Mouse (Mus musculus) forebrain, embryonic 16.5 days (tissue): ENCODE results near the gene Atg16l2. TPM values are rescaled to one million over a fixed set of nuclear protein-coding genes. Genes with fewer than 3 reads are reported as not detected.

Experiments
- ATAC-seq: fragments of 200-750 bp; cut with Nextera tagmentation; 2 replicates; pipeline ENCODE4 v1.8.0; 2017; ENCODE audit warnings: mild to moderate bottlenecking, moderate library complexity
- H3K27ac ChIP-seq: fragments of 300-500 bp; sonication (generic); 2 replicates; pipeline ENCODE4 v1.5.1; 2014; ENCODE audit warnings: low read length, control low read depth
- H3K27me3 ChIP-seq: fragments of 300-500 bp; sonication (generic); replicated peaks from 2 replicates; pipeline ENCODE4 v1.6.1; 2014; ENCODE audit warnings: low read length; ENCODE audit not compliant: control insufficient read depth, insufficient read depth
- H3K36me3 ChIP-seq: fragments of 300-500 bp; sonication (generic); 2 replicates; pipeline ENCODE4 v1.6.1; 2014; ENCODE audit not compliant: control insufficient read depth, insufficient read depth
- H3K4me1 ChIP-seq: fragments of 300-500 bp; sonication (generic); replicated peaks from 2 replicates; pipeline ENCODE4 v1.6.1; 2014; ENCODE audit warnings: low read length; ENCODE audit not compliant: control insufficient read depth, insufficient read depth
- H3K4me2 ChIP-seq: fragments of 300-500 bp; sonication (generic); 2 replicates; pipeline ENCODE4 v1.6.1; 2014; ENCODE audit warnings: mild to moderate bottlenecking, low read length, control low read depth
- H3K4me3 ChIP-seq: fragments of 300-500 bp; sonication (generic); replicated peaks from 2 replicates; pipeline ENCODE4 v1.5.1; 2014; ENCODE audit warnings: mild to moderate bottlenecking, low read length, control low read depth
- H3K9ac ChIP-seq: fragments of 300-500 bp; sonication (generic); replicated peaks from 2 replicates; pipeline ENCODE4 v1.6.1; 2014; ENCODE audit warnings: low read depth, low read length, control low read depth
- H3K9me3 ChIP-seq: fragments of 300-500 bp; sonication (generic); 2 replicates; pipeline ENCODE4 v1.6.1; 2016; ENCODE audit warnings: low read length; ENCODE audit not compliant: control insufficient read depth
- WGBS: fragments of 180-500 bp; shearing (Covaris S2); extraction: QIAGEN DNeasy Blood & Tissue Kit; methylation state at CpG from one replicate; pipeline ENCODE4 v1.1.7; 2014; 5-methylcytosine and 5-hydroxymethylcytosine counted together
- polyA plus RNA-seq: library from polyadenylated mRNA; unstranded; fragments of >200 nt; fragmentation: Nextera tagmentation; extraction: Ambion mirVana; gene quantifications from 2 replicates; pipeline ENCODE4 v1.2.1, GENCODE M21; 2015

The Atg16l2 gene
- 28.7 and 33.0 TPM in 2 replicates for polyA plus RNA-seq

GRCm38 (mm10) chr7:101301881-101302456 is at the start of gene Atg16l2:
Atg16l2 (minus strand) TSS chr7:101302251.
- Histone ChIP-seq H3K36me3 (no peaks in the 10 kb centered on the region), H3K4me3 (peak within 1 kb of the TSS; percentile 74), H3K9me3 (no peaks in the 10 kb centered on the region), H3K27ac (0 out of 2 replicates have a peak within 1 kb of the TSS, but pooled peaks have one; percentile 16), H3K9ac (peak within 1 kb of the TSS; percentile 61), H3K27me3 (0 out of 2 replicates have a peak, but pooled peaks cover 2% of the 10 kb centered on the region), H3K4me2 (peak within 1 kb of the TSS; percentile 67), H3K4me1 (peaks cover 12% of the 10 kb centered on the region)
- ATAC-seq: peak; percentile 93
- under 1% methylated on average over 39 of the region's 39 CpGs for WGBS

- no peak overlapping the region for H3K4me2 ChIP-seq
- H3K9ac ChIP-seq: no peak overlapping the region
- no peaks in the 10 kb centered on the region for H3K27me3 ChIP-seq
- H3K36me3 ChIP-seq: no peaks in the 10 kb centered on the region
- no peak overlapping the region for H3K27ac ChIP-seq
- no peaks in the 10 kb centered on the region for H3K9me3 ChIP-seq
- H3K4me3 ChIP-seq: no peak overlapping the region
- 31% methylated on average over 2 of the region's 2 CpGs for WGBS
- peaks cover 14% of the 10 kb centered on the region for H3K4me1 ChIP-seq
- ATAC-seq: peak; percentile 56
These were observed 47.8 kb upstream of the Atg16l2 start for GRCm38 (mm10) chr7:101349861-101350260.

GRCm38 (mm10) chr7:101348312-101348711 is 46.3 kb upstream of the Atg16l2 start:
- Histone ChIP-seq H3K9me3 (no peaks in the 10 kb centered on the region), H3K36me3 (no peaks in the 10 kb centered on the region), H3K4me2 (peak overlapping the region; percentile 96), H3K27ac (no peak overlapping the region), H3K9ac (peak overlapping the region; percentile 49), H3K27me3 (no peaks in the 10 kb centered on the region), H3K4me3 (peak overlapping the region; percentile 52), H3K4me1 (peaks cover 14% of the 10 kb centered on the region)
- WGBS: 7% methylated on average over 13 of the region's 13 CpGs
- ATAC-seq: no peak

- peak; percentile 63 for ATAC-seq
- peaks cover 14% of the 10 kb centered on the region for H3K4me1 ChIP-seq
- H3K36me3 ChIP-seq: no peaks in the 10 kb centered on the region
- H3K4me2 ChIP-seq: peak within 1 kb of the TSS; percentile 96
- peak within 1 kb of the TSS; percentile 49 for H3K9ac ChIP-seq
- peak within 1 kb of the TSS; percentile 52 for H3K4me3 ChIP-seq
- no peaks in the 10 kb centered on the region for H3K9me3 ChIP-seq
- no peaks in the 10 kb centered on the region for H3K27me3 ChIP-seq
- under 1% methylated on average over 35 of the region's 35 CpGs for WGBS
- no peak within 1 kb of the TSS for H3K27ac ChIP-seq
These were observed 45.8 kb upstream of the Atg16l2 start, which contains the start of gene Arap1 for GRCm38 (mm10) chr7:101347767-101348270. Arap1 (plus strand) TSS chr7:101348067.

GRCm38 (mm10) chr7:101346991-101347390 is 44.9 kb upstream of the Atg16l2 start:
- no peak overlapping the region for H3K27ac ChIP-seq
- H3K4me2 ChIP-seq: no peak overlapping the region
- 82% methylated on average over 2 of the region's 2 CpGs for WGBS
- no peaks in the 10 kb centered on the region for H3K27me3 ChIP-seq
- peaks cover 14% of the 10 kb centered on the region for H3K4me1 ChIP-seq
- H3K9me3 ChIP-seq: no peaks in the 10 kb centered on the region
- no peaks in the 10 kb centered on the region for H3K36me3 ChIP-seq
- no peak for ATAC-seq
- no peak overlapping the region for H3K9ac ChIP-seq
- H3K4me3 ChIP-seq: no peak overlapping the region

- no peaks in the 10 kb centered on the region for H3K36me3 ChIP-seq
- no peaks in the 10 kb centered on the region for H3K9me3 ChIP-seq
- peaks cover 14% of the 10 kb centered on the region for H3K4me1 ChIP-seq
- no peak overlapping the region for H3K27ac ChIP-seq
- WGBS: 75% methylated on average over 4 of the region's 4 CpGs
- no peaks in the 10 kb centered on the region for H3K27me3 ChIP-seq
- ATAC-seq: no peak
- H3K4me2 ChIP-seq: no peak overlapping the region
- no peak overlapping the region for H3K4me3 ChIP-seq
- H3K9ac ChIP-seq: no peak overlapping the region
These were observed 42.8 kb upstream of the Atg16l2 start for GRCm38 (mm10) chr7:101344892-101345291.

- Histone ChIP-seq H3K9me3 (no peaks in the 10 kb centered on the region), H3K36me3 (no peaks in the 10 kb centered on the region), H3K4me2 (no peak overlapping the region), H3K4me3 (no peak overlapping the region), H3K27me3 (no peaks in the 10 kb centered on the region), H3K9ac (no peak overlapping the region), H3K4me1 (peaks cover 8% of the 10 kb centered on the region), H3K27ac (no peak overlapping the region)
- no peak for ATAC-seq
- WGBS: 84% methylated on average over 7 of the region's 7 CpGs
These were observed 41.1 kb upstream of the Atg16l2 start for GRCm38 (mm10) chr7:101343135-101343534.

GRCm38 (mm10) chr7:101341405-101341804 is 39.4 kb upstream of the Atg16l2 start:
- Histone ChIP-seq H3K27ac (no peak overlapping the region), H3K36me3 (no peaks in the 10 kb centered on the region), H3K27me3 (no peaks in the 10 kb centered on the region), H3K4me2 (no peak overlapping the region), H3K9ac (no peak overlapping the region), H3K4me1 (no peaks in the 10 kb centered on the region), H3K9me3 (no peaks in the 10 kb centered on the region), H3K4me3 (no peak overlapping the region)
- ATAC-seq: no peak
- 66% methylated on average over 6 of the region's 6 CpGs for WGBS

- WGBS: 85% methylated on average over 3 of the region's 3 CpGs
These were observed 35.4 kb upstream of the Atg16l2 start for GRCm38 (mm10) chr7:101337401-101337800.

More at GRCm38 (mm10) chr7:101337401-101337800, 35.4 kb upstream of the Atg16l2 start:
- H3K27ac ChIP-seq: no peak overlapping the region
- no peak overlapping the region for H3K9ac ChIP-seq
- no peak overlapping the region for H3K4me2 ChIP-seq
- H3K4me3 ChIP-seq: no peak overlapping the region
- no peaks in the 10 kb centered on the region for H3K4me1 ChIP-seq
- no peaks in the 10 kb centered on the region for H3K27me3 ChIP-seq
- H3K9me3 ChIP-seq: no peaks in the 10 kb centered on the region
- no peak for ATAC-seq
- H3K36me3 ChIP-seq: no peaks in the 10 kb centered on the region
